Mouse (Mus musculus): ENCODE data around the gene Polr3b. TPM values are rescaled to one million over a fixed set of nuclear protein-coding genes. Genes with fewer than 3 reads are reported as not detected.

The Polr3b gene
- polyA plus RNA-seq, 1 experiment: 0.47 TPM

GRCm38 (mm10) chr10:84676511-84676910, 54.4 kb downstream of the Polr3b start:
- Histone ChIP-seq H3K36me3 (ENCODE audit: control insufficient read depth) (peaks cover 78% of the 10 kb centered on the region), H3K4me1 (ENCODE audit: control insufficient read depth) (no peaks in the 10 kb centered on the region), H3K27me3 (ENCODE audit: control insufficient read depth) (no peaks in the 10 kb centered on the region), H3K4me3 (replicated peaks) (no peak overlapping the region), H3K9me3 (ENCODE audit: control insufficient read depth, low read length) (no peaks in the 10 kb centered on the region)
- TF ChIP-seq GATA1 (IDR thresholded peaks at IDR 0.05; ENCODE audit: low read length) (no peak), TAL1 (IDR thresholded peaks at IDR 0.05; ENCODE audit: low read length) (no peak)

GRCm38 (mm10) chr10:84677871-84678270, 55.8 kb downstream of the Polr3b start:
- H3K9me3 ChIP-seq (ENCODE audit: control insufficient read depth, low read length): no peaks in the 10 kb centered on the region
- H3K27me3 ChIP-seq (ENCODE audit: control insufficient read depth): no peaks in the 10 kb centered on the region
- no peaks in the 10 kb centered on the region for H3K4me1 ChIP-seq (ENCODE audit: control insufficient read depth)
- peaks cover 80% of the 10 kb centered on the region for H3K36me3 ChIP-seq (ENCODE audit: control insufficient read depth)
- TF ChIP-seq GATA1 (IDR thresholded peaks at IDR 0.05; ENCODE audit: low read length) (no peak), TAL1 (IDR thresholded peaks at IDR 0.05; ENCODE audit: low read length) (no peak)
- H3K4me3 ChIP-seq (replicated peaks): no peak overlapping the region

- Histone ChIP-seq H3K27me3 (ENCODE audit: control insufficient read depth) (no peaks in the 10 kb centered on the region), H3K4me1 (ENCODE audit: control insufficient read depth) (no peaks in the 10 kb centered on the region), H3K4me3 (replicated peaks) (no peak overlapping the region), H3K9me3 (ENCODE audit: control insufficient read depth, low read length) (no peaks in the 10 kb centered on the region), H3K36me3 (ENCODE audit: control insufficient read depth) (peaks cover 75% of the 10 kb centered on the region)
- TF ChIP-seq TAL1 (IDR thresholded peaks at IDR 0.05; ENCODE audit: low read length): no peak
- no peak for TF ChIP-seq GATA1 (IDR thresholded peaks at IDR 0.05; ENCODE audit: low read length)
Observed at GRCm38 (mm10) chr10:84678441-84678840, 56.3 kb downstream of the Polr3b start.

GRCm38 (mm10) chr10:84685444-84686121, 63.5 kb downstream of the Polr3b start:
- TF ChIP-seq GATA1 (IDR thresholded peaks at IDR 0.05; ENCODE audit: low read length) (no peak), TAL1 (IDR thresholded peaks at IDR 0.05; ENCODE audit: low read length) (no peak)
- Histone ChIP-seq H3K9me3 (ENCODE audit: control insufficient read depth, low read length) (no peaks in the 10 kb centered on the region), H3K27me3 (ENCODE audit: control insufficient read depth) (no peaks in the 10 kb centered on the region), H3K4me3 (replicated peaks) (no peak overlapping the region), H3K4me1 (ENCODE audit: control insufficient read depth) (no peaks in the 10 kb centered on the region), H3K36me3 (ENCODE audit: control insufficient read depth) (peaks cover 50% of the 10 kb centered on the region)

- no peaks in the 10 kb centered on the region for H3K9me3 ChIP-seq (ENCODE audit: control insufficient read depth, low read length)
- TF ChIP-seq GATA1 (IDR thresholded peaks at IDR 0.05; ENCODE audit: low read length): no peak
- no peak for TF ChIP-seq TAL1 (IDR thresholded peaks at IDR 0.05; ENCODE audit: low read length)
- H3K4me1 ChIP-seq (ENCODE audit: control insufficient read depth): no peaks in the 10 kb centered on the region
- H3K27me3 ChIP-seq (ENCODE audit: control insufficient read depth): no peaks in the 10 kb centered on the region
- H3K36me3 ChIP-seq (ENCODE audit: control insufficient read depth): peaks cover 51% of the 10 kb centered on the region
- no peak overlapping the region for H3K4me3 ChIP-seq (replicated peaks)
Observed at GRCm38 (mm10) chr10:84686122-84686497, 64.0 kb downstream of the Polr3b start.

- no peaks in the 10 kb centered on the region for H3K27me3 ChIP-seq (ENCODE audit: control insufficient read depth)
- TF ChIP-seq GATA1 (IDR thresholded peaks at IDR 0.05; ENCODE audit: low read length) (no peak), TAL1 (IDR thresholded peaks at IDR 0.05; ENCODE audit: low read length) (no peak)
- H3K9me3 ChIP-seq (ENCODE audit: control insufficient read depth, low read length): no peaks in the 10 kb centered on the region
- H3K36me3 ChIP-seq (ENCODE audit: control insufficient read depth): peaks cover 49% of the 10 kb centered on the region
- H3K4me1 ChIP-seq (ENCODE audit: control insufficient read depth): no peaks in the 10 kb centered on the region
- no peak overlapping the region for H3K4me3 ChIP-seq (replicated peaks)
Observed at GRCm38 (mm10) chr10:84686705-84687104, 64.6 kb downstream of the Polr3b start.

GRCm38 (mm10) chr10:84687736-84688135, 65.6 kb downstream of the Polr3b start:
- H3K9me3 ChIP-seq (ENCODE audit: control insufficient read depth, low read length): no peaks in the 10 kb centered on the region
- TF ChIP-seq GATA1 (IDR thresholded peaks at IDR 0.05; ENCODE audit: low read length) (no peak), TAL1 (IDR thresholded peaks at IDR 0.05; ENCODE audit: low read length) (no peak)
- no peaks in the 10 kb centered on the region for H3K27me3 ChIP-seq (ENCODE audit: control insufficient read depth)
- H3K4me3 ChIP-seq (replicated peaks): no peak overlapping the region
- no peaks in the 10 kb centered on the region for H3K4me1 ChIP-seq (ENCODE audit: control insufficient read depth)
- H3K36me3 ChIP-seq (ENCODE audit: control insufficient read depth): peaks cover 50% of the 10 kb centered on the region

- no peak for TF ChIP-seq GATA1 (IDR thresholded peaks at IDR 0.05; ENCODE audit: low read length)
- no peak for TF ChIP-seq TAL1 (IDR thresholded peaks at IDR 0.05; ENCODE audit: low read length)
- Histone ChIP-seq H3K4me1 (ENCODE audit: control insufficient read depth) (no peaks in the 10 kb centered on the region), H3K4me3 (replicated peaks) (no peak overlapping the region), H3K27me3 (ENCODE audit: control insufficient read depth) (no peaks in the 10 kb centered on the region), H3K36me3 (ENCODE audit: control insufficient read depth) (peaks cover 49% of the 10 kb centered on the region), H3K9me3 (ENCODE audit: control insufficient read depth, low read length) (no peaks in the 10 kb centered on the region)
Observed at GRCm38 (mm10) chr10:84689846-84690245, 67.8 kb downstream of the Polr3b start.

- no peak for TF ChIP-seq TAL1 (IDR thresholded peaks at IDR 0.05; ENCODE audit: low read length)
- TF ChIP-seq GATA1 (IDR thresholded peaks at IDR 0.05; ENCODE audit: low read length): no peak
- H3K4me3 ChIP-seq (replicated peaks): no peak overlapping the region
- no peaks in the 10 kb centered on the region for H3K9me3 ChIP-seq (ENCODE audit: control insufficient read depth, low read length)
- H3K4me1 ChIP-seq (ENCODE audit: control insufficient read depth): no peaks in the 10 kb centered on the region
- no peaks in the 10 kb centered on the region for H3K27me3 ChIP-seq (ENCODE audit: control insufficient read depth)
- H3K36me3 ChIP-seq (ENCODE audit: control insufficient read depth): peaks cover 43% of the 10 kb centered on the region
Observed at GRCm38 (mm10) chr10:84690818-84691217, 68.7 kb downstream of the Polr3b start.

- H3K9me3 ChIP-seq (ENCODE audit: control insufficient read depth, low read length): no peaks in the 10 kb centered on the region
- TF ChIP-seq GATA1 (IDR thresholded peaks at IDR 0.05; ENCODE audit: low read length): no peak
- no peak for TF ChIP-seq TAL1 (IDR thresholded peaks at IDR 0.05; ENCODE audit: low read length)
- peaks cover 45% of the 10 kb centered on the region for H3K36me3 ChIP-seq (ENCODE audit: control insufficient read depth)
- H3K4me1 ChIP-seq (ENCODE audit: control insufficient read depth): no peaks in the 10 kb centered on the region
- H3K27me3 ChIP-seq (ENCODE audit: control insufficient read depth): no peaks in the 10 kb centered on the region
- H3K4me3 ChIP-seq (replicated peaks): no peak overlapping the region
Observed at GRCm38 (mm10) chr10:84691692-84692091, 69.6 kb downstream of the Polr3b start.
